Mouse (Mus musculus) retina, embryonic 14.5 days (tissue): ENCODE data around the gene Mettl22.

Experiments
- DNase-seq: peaks from one replicate; pipeline ENCODE4 v3.0.0-alpha.2; 2015; ENCODE audit warnings: low spot score

The Mettl22 gene

GRCm38 (mm10) chr16:8470603-8471481 is at the start of gene Mettl22:
Mettl22 (plus strand) TSS chr16:8470788.
- peak; percentile 97 for DNase-seq

- no peak for DNase-seq
These were observed 49.7 kb upstream of the Mettl22 start for GRCm38 (mm10) chr16:8420842-8421241.

GRCm38 (mm10) chr16:8423626-8424114 is 46.9 kb upstream of the Mettl22 start:
- no peak for DNase-seq

DNA sequence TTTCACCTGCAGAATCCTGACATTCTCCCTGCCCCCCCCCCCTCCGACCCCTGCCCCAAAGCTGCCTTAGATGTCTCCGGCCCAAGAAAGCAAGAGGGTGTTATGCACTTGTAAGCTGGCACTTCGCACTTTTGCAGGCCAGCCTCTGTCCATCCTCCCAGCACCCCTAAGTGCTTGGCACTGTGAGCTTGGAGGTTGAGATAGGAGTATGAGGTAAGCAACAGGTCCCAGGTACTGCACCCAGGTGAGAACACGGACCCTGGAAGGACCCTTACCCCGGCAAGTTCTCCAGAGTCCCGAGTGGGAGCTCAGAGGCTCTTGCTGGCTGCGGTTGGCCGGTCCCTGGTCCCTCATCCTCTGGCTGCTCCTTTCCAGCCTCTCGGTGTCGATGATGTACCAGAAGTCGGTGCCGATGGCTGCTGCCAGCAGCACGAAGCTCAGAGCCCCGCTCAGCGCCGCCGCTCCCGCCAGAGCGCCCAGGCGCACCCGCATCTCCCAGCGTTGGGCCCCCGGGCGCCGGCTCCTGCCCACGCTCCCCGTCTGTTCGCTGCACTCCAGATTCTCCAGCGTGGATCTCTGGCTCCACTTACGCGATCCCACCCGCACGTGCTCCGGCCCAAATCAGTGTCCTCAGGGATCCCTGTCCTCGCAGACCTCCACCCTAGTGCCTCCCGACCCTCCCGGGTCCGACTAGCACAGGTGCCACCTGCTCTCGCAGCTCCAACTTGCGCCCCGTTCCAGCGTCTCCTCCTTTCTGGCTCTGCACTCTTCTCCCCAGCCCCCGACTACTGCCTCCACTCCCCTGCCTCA is 46.2 kb upstream of the Mettl22 start:
- DNase-seq: no peak

GRCm38 (mm10) chr16:8424971-8425330 is 45.6 kb upstream of the Mettl22 start, which contains the start of gene Tmem114:
Tmem114 (minus strand) TSS chr16:8425136.
- DNase-seq: no peak

DNA sequence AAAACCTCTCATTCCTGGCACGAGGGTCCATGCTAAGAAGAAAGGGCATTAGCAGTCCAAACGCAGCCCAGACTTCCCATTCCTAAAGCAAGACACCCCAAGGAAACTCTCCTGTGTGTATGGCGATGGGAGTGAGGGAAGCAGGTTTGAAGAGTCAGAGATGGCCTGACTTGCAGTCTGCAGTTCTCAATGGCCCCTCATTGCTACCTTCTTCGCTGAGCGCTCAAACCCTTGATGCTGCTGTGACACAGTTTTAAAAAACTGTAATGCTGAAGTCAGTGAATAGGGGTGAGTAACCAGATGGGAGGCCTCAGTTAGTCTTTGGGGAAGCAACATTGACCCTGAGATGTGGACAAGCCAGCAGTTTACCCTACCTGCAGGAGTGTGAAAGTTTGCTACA is 44.9 kb upstream of the Mettl22 start:
- no peak for DNase-seq

- no peak for DNase-seq
These were observed 41.1 kb upstream of the Mettl22 start for GRCm38 (mm10) chr16:8429531-8429930.

- DNase-seq: no peak
These were observed 38.0 kb upstream of the Mettl22 start for GRCm38 (mm10) chr16:8432616-8433015.

- no peak for DNase-seq
These were observed 25.7 kb upstream of the Mettl22 start for GRCm38 (mm10) chr16:8444911-8445310.

- DNase-seq: no peak
These were observed 24.3 kb upstream of the Mettl22 start for GRCm38 (mm10) chr16:8446256-8446655.

GRCm38 (mm10) chr16:8453301-8453700 is 17.3 kb upstream of the Mettl22 start:
- DNase-seq: no peak

DNA sequence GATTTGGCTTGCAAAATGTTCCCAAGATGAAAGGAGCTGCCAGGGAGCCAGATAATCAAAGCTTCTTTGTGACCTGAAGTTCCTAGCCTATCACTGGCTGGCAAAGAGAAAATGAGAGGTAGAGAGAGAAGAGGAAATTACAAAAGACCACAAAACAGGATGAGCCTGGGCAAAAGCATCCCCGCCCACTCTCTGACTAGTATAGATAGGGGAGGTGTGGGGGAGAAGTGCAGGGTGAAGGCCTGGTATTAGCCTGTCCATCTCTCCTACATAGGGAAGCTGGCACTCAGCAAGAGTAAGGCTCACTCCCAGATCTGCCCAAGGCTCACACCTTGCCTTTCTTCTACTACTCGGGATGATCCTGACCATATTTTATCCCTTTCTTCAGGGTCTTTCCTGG is 15.4 kb upstream of the Mettl22 start:
- DNase-seq: no peak

DNA sequence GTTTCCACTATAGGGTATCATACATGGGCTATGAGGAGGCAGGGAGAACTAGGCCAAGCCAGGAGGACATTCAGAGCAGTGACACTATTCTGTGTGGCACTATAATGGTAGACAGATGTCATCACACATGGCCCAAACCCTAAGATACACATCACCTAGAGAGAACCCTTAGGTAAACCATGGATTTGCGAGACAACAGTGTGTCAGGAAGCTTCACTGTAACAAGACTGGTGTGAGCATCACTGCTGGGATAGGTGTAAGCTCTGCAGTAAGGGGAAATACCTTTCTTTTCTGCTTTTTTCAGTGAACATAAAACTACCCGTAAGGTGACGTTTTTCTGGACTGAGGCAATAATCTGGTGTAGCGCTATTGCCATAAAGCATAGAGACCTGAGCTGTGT is 12.2 kb upstream of the Mettl22 start:
- no peak for DNase-seq

- peak; percentile 86 for DNase-seq
These were observed 11.5 kb upstream of the Mettl22 start for GRCm38 (mm10) chr16:8459098-8459497.

DNA sequence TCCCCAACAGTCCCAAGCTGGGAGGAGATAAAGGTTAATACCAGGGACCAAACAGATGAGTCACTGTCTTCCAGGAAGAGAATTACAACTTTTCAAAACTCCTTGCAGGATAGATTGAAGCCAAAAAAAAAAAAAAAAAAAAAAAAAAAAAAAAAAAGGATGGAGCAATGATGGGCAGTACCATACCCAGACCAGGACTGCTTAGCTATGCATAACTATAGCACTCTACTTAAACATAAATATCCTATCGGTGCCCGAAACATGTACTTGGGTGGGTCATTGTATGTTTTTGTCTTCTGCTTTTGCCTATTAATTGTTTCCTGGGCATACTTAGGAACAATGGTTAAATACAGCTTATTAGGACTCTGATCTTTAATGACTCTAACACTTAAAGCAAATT is 456 bp upstream of the Mettl22 start:
- no peak for DNase-seq

DNA sequence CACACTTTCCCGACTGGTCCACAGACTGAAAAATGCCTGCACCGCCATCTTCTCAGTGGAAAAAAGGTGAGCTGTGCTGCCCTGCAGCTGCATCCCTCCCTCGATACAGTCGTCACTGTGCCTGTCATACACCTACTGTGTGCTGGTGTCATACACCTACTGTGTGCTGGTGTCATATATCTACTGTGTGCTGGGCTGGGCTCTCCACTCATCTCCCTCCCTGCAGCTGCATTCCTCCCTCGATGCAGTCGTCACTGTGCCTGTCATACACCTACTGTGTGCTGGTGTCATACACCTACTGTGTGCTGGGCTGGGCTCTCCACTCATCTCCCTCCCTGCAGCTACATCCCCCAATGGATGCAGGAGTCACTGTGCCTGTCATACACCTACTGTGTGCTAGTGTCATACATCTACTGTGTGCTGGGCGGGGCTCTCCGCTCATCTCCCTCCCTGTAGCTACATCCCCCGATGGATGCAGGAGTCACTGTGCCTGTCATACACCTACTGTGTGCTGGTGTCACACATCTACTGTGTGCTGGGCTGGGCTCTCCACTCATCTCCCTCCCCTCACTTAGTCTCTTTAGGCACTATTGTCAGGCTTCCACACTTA is 16.9 kb downstream of the Mettl22 start:
- DNase-seq: no peak

DNA sequence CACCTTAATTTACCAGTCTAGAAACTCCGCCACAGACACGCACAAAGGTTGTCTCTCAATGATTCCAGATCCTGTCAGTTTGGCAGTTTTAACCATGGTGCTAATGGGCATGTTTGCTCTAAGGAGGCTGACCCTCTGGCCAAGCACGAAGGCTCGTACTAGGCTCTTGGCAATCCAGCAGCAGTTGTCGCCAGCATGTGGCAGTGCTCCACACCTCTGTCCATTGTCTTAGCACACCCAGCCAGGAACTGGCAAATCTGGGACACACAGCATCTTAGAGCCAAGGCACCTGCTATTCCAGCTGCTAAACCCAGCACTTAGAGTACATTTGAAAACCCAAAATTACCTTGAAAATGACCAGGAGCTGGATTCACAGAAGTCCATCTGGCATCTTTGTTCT is 18.8 kb downstream of the Mettl22 start:
- no peak for DNase-seq

DNA sequence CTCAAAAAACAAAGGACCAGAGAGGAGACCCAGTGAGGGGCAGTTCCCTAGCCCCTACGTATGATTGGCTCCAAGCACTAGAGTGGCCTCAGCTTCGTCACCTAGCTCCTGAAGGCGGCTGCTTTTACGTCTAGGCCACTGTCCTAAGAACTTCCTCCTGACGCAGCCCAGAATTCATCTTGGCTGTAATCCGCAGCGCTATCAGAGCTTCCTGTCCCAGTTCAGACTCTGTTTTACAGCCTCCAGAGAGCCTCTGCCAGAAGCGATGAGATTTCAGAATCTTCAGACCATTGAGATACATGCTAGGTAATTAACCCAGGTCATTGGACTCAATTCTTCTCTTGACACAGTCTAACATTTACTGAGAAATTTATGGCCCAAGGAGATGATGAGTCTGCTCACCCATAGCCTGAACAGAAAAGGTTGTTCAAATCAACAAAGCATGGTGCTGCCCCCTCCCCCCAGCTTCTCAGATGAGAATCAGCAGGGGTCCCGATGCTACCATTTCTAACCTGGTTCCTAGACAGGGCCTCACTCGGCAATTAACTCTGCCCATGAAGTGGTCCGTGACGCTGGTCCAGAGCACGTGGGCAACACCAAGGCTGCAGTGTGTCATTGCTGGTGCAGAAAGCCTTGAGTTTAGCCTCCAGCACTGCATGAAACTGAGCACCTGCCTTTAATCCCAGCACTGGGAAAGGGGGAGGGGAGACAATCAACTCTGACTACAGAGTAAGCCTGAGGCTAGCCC is 21.3 kb downstream of the Mettl22 start:
- peak; percentile 51 for DNase-seq

GRCm38 (mm10) chr16:8494268-8494667 is 23.7 kb downstream of the Mettl22 start:
- peak; percentile 90 for DNase-seq

- no peak for DNase-seq
These were observed 26.4 kb downstream of the Mettl22 start for GRCm38 (mm10) chr16:8496967-8497366.

DNA sequence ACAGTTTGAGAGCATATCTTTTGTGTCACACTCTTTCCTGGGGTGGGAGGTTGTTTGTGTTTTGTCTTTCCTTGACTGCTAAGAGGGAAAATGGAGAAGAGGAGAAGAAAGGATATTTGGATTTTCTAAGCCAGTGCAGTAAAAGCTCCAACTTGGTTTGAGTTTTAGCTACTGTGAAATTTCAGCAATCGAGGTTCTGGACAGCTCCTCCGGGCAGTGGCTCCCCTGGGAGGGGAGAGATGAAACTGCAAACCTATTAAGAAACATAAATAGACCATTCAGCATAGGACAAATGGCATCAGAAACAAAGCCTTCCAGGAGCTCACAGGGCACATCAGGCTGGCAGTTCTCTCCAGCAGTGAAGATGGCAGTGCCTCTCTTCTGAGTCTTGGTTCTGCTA is 33.7 kb downstream of the Mettl22 start:
- no peak for DNase-seq

DNA sequence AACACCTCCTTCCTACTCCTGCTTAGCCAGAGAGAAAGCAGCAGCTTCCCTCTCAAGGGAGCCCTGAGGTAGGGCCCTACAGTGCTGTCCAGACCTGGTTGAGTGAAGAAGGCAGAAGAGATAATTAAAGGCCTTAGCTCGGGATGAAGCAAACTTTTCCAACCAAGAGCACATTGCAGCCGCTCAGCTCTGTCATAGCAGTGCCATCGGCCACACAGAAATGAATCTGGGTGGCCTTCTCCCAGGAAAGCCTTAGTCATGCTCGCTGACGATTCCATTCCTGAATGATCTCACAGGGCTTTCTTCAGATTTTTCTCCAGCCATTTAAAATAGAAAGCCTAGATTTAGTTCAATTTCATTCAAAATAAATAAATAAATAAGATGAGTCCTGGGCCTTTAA is 39.3 kb downstream of the Mettl22 start:
- DNase-seq: no peak
